Mouse (Mus musculus) heart, postnatal 10 days (tissue): ENCODE measurements around the gene Mef2c. TPM values are rescaled to one million over a fixed set of nuclear protein-coding genes. Genes with fewer than 3 reads are reported as not detected.

Experiments used
- DNase-seq, 2 experiments: peaks; one replicate each; pipeline ENCODE4 v3.0.0; 2021
- intact Hi-C: fragments of 180-260 bp; cut with DNase I; formaldehyde crosslinking; loops from one replicate; pipeline ENCODE4 v1.15.1; 2025
- total RNA-seq, 2 experiments: library from RNA; stranded (reverse); gene quantifications; 2 replicates each; pipeline ENCODE4 v1.2.3; 2021

Mef2c gene
- total RNA-seq, 2 experiments from 2014 or later, result 84.8 to 105 TPM

DNA sequence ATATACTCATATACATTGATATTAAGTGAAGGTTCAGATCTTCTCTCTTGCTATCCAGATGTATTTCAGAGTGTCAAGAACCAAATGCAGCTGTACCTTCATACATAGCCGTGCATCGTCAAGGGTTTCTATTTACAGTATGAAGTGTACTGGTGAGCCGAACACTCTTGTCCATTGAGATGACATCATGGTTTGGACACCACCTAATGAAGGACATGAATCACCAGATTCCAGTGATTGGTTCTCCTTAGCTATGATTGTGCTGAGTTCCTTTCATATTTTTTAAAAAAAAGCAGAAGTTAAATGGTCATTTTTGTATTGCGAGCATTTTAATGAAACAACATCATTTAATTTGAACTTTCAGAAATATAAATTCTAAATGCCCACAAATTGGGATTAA lies 97.9 kb downstream of the Mef2c start:
- DNase-seq, result no peak
- intact Hi-C loops, result loop anchor here (5.0 kb wide), 1 partner anchor 34 kb away; no protein-coding TSS in a partner anchor

DNA sequence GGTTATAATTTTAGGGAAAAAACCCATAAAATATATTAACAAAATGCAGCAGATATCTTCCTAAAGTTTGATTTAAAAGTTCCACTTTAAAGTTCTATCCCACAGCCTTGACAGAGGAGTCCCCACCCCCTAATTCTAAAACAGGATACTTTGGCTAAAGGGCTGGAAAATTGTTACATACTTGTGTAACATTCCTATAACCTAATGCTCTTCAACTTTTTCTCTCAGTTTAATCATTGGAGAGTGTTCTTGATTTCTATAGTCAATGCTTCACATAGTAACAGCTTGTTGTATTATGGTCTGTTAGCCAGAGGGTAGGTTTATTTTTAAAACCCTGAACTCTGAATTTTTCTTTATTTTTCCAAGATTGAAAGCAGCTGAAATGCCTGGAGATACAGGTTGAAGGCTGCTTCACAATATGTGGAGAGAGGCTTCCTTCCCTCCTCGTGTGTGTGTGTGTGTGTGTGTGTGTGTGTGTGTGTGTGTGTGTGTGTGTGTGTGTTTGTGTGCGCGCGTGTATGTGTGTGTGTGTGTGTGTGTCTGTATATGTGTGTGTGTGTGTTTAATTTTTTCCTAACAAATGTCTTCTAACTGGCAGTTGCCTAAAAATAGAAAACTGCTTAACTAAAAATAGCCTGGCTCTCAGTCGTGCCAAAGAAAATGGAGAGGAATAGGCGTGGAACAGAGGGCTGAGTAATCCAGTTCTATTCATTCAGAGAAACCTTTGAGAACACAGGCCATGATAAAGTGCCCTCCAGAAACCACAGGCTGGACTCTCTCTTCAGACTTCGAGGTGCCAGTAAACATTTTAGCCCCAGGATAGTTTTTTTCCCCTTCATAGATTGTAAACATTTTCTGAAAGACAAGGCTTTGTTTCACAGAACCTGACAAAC lies 99.8 kb downstream of the Mef2c start:
- DNase-seq, result peak; percentile 77 to 84
- intact Hi-C loops, result loop anchor here (5.0 kb wide), 1 partner anchor 36 kb away; no protein-coding TSS in a partner anchor

DNA sequence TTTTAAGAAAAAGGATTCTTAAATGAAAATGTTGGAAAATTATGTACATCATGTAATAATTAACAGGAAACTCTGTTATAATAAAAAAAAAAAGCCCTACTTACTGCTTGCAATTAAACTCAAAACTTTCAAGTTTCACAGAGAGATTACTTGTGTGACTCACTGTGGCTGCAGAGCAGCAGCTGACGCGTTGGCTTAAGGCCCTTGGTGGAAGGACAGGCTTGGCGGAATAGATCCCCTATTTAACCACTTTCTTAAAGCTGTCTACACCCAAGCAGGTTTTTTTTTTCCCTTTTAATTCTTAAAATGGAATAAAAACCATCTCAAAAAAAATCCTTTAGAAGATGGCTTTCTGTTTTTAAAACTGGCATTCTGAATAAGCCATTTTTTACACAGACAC lies 100.5 kb downstream of the Mef2c start:
- DNase-seq, result peak; percentile 79 to 80
- intact Hi-C loops, result loop anchor here (5.0 kb wide), 1 partner anchor 37 kb away; no protein-coding TSS in a partner anchor

- intact Hi-C loops, result loop anchor here (5.0 kb wide), 2 partner anchors 37 to 43 kb away; no protein-coding TSS in a partner anchor
- DNase-seq, result no peak
Observed at GRCm38 (mm10) chr13:83604785-83605184, 101.0 kb downstream of the Mef2c start.

GRCm38 (mm10) chr13:83607883-83608581 lies 104.2 kb downstream of the Mef2c start:
- intact Hi-C loops, result loop anchor here (5.0 kb wide), 1 partner anchor 39 kb away; no protein-coding TSS in a partner anchor
- peak; percentile 35 to 43 for DNase-seq

GRCm38 (mm10) chr13:83608851-83609516 lies 105.2 kb downstream of the Mef2c start:
- intact Hi-C loops, result loop anchor here (5.0 kb wide), 1 partner anchor 38 kb away; no protein-coding TSS in a partner anchor
- DNase-seq, result no peak

DNA sequence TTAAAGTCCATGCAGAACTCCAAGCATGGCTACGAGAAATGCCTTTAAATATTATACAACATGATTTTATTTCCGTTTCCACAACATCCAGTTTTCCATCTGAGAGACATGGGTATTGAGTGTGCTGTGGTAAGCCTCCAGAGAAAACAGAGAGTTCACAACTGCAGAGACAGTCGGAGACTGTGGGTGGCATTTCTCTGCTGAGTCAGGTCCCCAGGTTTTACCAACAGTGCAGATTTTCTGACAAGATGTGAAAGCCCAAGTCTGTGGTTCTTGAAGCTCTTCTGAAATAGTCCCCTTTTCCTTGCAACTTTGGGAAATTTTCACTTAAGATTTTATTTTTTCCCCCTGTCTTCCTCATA lies 105.7 kb downstream of the Mef2c start:
- no peak for DNase-seq
- intact Hi-C loops, result loop anchor here (5.0 kb wide), 1 partner anchor 38 kb away; no protein-coding TSS in a partner anchor

DNA sequence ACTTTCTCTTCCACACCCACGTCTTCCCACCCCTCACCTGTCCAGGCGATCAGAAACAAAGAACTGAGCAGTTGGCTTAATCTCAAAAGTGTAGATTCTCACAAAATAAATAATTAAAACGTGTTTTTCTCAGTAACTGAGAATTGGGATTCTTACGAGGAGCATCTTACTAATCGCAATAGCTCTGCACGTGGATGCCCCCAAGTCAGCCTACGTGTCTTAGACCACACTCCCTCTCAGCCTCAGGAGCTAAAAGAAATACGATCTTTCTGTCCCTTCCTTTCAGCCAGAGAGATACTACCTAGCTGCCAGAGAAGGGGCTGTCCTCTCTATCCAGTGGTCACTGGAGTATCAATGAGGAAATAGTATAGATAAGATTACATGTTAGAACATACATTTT lies 106.3 kb downstream of the Mef2c start:
- no peak for DNase-seq
- intact Hi-C loops, result no loop called here

DNA sequence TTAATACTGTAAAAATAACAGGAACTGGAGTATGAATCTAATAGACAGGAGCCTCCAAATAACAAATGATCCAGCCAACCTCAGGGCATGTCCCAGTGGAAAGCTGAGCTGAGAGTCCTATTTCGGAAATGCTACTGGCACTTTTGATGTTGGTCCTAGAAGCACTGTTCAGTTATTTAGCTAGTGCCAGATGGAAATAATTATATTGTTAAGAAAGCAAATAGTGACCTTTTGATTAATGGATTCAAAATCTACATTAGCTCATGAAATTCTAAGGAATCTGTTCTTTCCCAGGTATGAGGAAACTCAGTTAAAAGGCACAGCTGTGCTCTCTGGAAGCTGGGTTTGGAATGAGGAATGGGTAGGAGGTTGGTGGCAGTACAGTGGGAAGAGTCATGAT lies 108.4 kb downstream of the Mef2c start:
- no peak for DNase-seq
- intact Hi-C loops, result no loop called here

- intact Hi-C loops, result no loop called here
- no peak for DNase-seq
Observed at GRCm38 (mm10) chr13:83615875-83616274, 112.0 kb downstream of the Mef2c start.

DNA sequence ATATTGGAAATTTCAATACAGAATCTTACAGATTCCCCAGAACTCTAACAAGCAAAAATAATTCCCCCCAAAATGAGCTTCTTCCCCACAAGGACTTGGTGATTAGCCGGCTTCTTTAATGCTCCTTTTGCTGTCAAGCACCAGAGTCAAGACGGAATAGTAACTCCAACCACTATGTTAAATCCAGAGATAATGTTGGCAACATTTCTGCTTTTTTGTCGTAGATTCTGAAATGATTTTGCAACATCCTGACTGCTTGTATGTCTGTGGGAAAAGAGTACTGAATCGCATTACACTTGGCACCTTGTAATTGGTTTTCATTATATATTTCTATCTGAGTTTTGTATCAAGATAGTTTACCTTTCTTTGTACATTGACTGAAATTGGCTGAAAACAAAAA lies 120.8 kb downstream of the Mef2c start:
- no peak for DNase-seq
- intact Hi-C loops, result no loop called here

GRCm38 (mm10) chr13:83627429-83627828 lies 123.6 kb downstream of the Mef2c start:
- DNase-seq, result no peak
- intact Hi-C loops, result no loop called here

GRCm38 (mm10) chr13:83628139-83628538 lies 124.3 kb downstream of the Mef2c start:
- no peak for DNase-seq
- intact Hi-C loops, result no loop called here

- intact Hi-C loops, result no loop called here
- DNase-seq, result no peak
Observed at GRCm38 (mm10) chr13:83633155-83633554, 129.3 kb downstream of the Mef2c start.

DNA sequence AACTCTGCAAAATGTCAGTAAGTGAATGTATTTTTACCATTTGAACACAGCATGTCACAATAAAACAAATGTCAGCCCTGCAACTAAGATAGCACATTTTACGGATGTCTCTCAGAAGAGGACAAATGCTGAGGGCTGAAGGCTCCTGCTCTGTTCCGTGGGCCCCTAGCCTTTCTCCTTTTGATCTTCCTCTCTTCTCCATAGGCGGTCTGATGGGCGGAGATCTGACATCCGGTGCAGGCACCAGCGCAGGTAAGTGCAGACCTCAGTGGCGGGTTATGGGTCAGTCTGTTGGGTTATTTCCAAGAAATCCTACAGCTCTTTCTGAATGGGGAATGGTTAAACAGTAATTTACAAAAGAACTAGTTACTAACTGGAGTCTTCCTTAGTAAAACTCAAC lies 131.4 kb downstream of the Mef2c start:
- no peak for DNase-seq
- intact Hi-C loops, result no loop called here

- DNase-seq, result no peak
- intact Hi-C loops, result no loop called here
Observed at GRCm38 (mm10) chr13:83637666-83638065, 133.8 kb downstream of the Mef2c start.

GRCm38 (mm10) chr13:83638735-83639134 lies 134.9 kb downstream of the Mef2c start:
- intact Hi-C loops, result no loop called here
- no peak for DNase-seq

- no peak for DNase-seq
- intact Hi-C loops, result loop anchor here (5.0 kb wide), 1 partner anchor 42 kb away; no protein-coding TSS in a partner anchor
Observed at GRCm38 (mm10) chr13:83649051-83649450, 145.2 kb downstream of the Mef2c start.

DNA sequence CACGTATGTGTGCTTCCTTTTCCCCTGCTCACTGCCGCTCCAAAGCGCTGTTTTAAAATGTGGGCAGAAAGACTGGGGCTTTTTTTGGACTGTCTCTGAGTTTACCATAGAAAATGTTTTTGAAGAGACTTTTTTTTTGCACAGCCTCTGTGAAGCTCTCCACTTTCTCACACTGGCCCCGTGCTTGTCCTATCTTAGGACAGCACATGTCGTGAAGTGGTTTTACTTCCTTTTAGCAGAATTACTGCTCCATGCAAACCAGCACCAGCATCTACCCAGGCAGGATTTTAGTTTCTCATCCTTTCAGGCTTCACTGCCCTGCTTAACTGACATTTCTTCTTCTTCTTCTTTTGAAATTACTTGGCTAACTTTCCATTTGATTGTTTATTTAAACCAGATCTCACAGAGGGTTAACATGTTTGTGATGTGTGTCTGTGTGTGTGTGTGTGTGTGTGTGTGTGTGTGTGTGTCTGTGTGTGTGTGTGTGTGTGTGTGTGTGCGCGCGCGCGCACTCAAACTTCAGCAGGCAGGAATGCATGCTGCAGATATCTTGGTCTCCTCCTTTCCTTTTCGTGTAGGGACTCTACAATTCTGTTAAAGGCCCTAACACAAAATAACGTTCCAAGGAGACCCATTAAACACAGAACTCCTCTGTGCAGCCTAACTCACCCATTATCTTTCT lies 146.1 kb downstream of the Mef2c start:
- intact Hi-C loops, result loop anchor here (5.0 to 10.0 kb wide), 2 partner anchors 43 to 1395 kb away; no protein-coding TSS in a partner anchor
- no peak for DNase-seq

- no peak for DNase-seq
- intact Hi-C loops, result loop anchor here (10.0 kb wide), 1 partner anchor 1396 kb away; no protein-coding TSS in a partner anchor
Observed at GRCm38 (mm10) chr13:83650807-83651206, 147.0 kb downstream of the Mef2c start.
